Mouse (Mus musculus): ENCODE measurements around the gene Smg6.

DNA sequence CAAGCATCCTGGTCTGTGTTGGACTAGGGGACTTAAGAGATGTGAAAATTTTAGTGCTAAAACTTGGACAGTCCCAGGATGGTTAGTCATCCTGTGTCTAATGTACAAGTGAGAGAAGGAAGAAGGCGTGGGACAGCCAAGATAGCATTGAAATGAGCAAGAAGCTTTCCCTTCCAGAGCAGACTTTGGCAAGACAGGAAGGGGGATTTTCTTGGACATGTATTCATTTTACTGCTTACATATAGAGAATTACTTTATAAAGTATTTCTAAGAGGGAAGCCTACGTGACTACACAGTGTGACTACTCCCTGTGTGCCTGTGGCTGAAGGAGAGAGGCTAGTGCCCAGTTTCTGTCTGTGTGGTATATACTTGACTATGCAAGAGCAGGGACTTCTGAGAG is 127.4 kb downstream of the Smg6 start:
- TF ChIP-seq CTCF (IDR thresholded peaks at IDR 0.05; ENCODE audit: control insufficient read depth, insufficient read depth, low read length) (no peak), POLR2A (IDR thresholded peaks at IDR 0.05; ENCODE audit: borderline replicate concordance, control insufficient read depth, low read depth, low read length) (no peak)
